Mouse (Mus musculus): ENCODE results near the gene Mybpc3. TPM values are rescaled to one million over a fixed set of nuclear protein-coding genes. Genes with fewer than 3 reads are reported as not detected.

The Mybpc3 gene
- polyA plus RNA-seq, 1 experiment from 2014 or later: 0.40 TPM

GRCm38 (mm10) chr2:91152885-91153377 lies 35.0 kb downstream of the Mybpc3 start:
- Histone ChIP-seq H3K4me3 (replicated peaks) (no peak overlapping the region), H3K9ac (no peak overlapping the region), H3K4me1 (no peaks in the 10 kb centered on the region), H3K27ac (replicated peaks) (no peak overlapping the region), H3K9me3 (replicated peaks) (no peaks in the 10 kb centered on the region), H3K36me3 (peaks cover 65% of the 10 kb centered on the region), H3K27me3 (no peaks in the 10 kb centered on the region), H3K4me2 (replicated peaks) (no peak overlapping the region)
- no peak for ATAC-seq (ENCODE audit: insufficient number of reproducible peaks, low FRiP score, low TSS enrichment, low read depth)
- 74% methylated on average over 3 of the region's 3 CpGs for WGBS

GRCm38 (mm10) chr2:91154091-91154490 lies 36.1 kb downstream of the Mybpc3 start:
- Histone ChIP-seq H3K27ac (replicated peaks) (no peak overlapping the region), H3K4me3 (replicated peaks) (no peak overlapping the region), H3K36me3 (peaks cover 70% of the 10 kb centered on the region), H3K4me2 (replicated peaks) (no peak overlapping the region), H3K9ac (no peak overlapping the region), H3K4me1 (no peaks in the 10 kb centered on the region), H3K27me3 (no peaks in the 10 kb centered on the region), H3K9me3 (replicated peaks) (no peaks in the 10 kb centered on the region)
- ATAC-seq (ENCODE audit: insufficient number of reproducible peaks, low FRiP score, low TSS enrichment, low read depth): no peak
- 92% methylated on average over 3 of the region's 3 CpGs for WGBS

- WGBS: 44% methylated on average over 6 of the region's 6 CpGs
- Histone ChIP-seq H3K4me3 (replicated peaks) (no peak overlapping the region), H3K27ac (replicated peaks) (no peak overlapping the region), H3K9ac (no peak overlapping the region), H3K4me1 (no peaks in the 10 kb centered on the region), H3K9me3 (replicated peaks) (no peaks in the 10 kb centered on the region), H3K27me3 (no peaks in the 10 kb centered on the region), H3K4me2 (replicated peaks) (no peak overlapping the region), H3K36me3 (peaks cover 76% of the 10 kb centered on the region)
- no peak for ATAC-seq (ENCODE audit: insufficient number of reproducible peaks, low FRiP score, low TSS enrichment, low read depth)
Observed at GRCm38 (mm10) chr2:91157002-91157752, 39.2 kb downstream of the Mybpc3 start.

GRCm38 (mm10) chr2:91160591-91160990 lies 42.6 kb downstream of the Mybpc3 start:
- no peak overlapping the region for H3K4me3 ChIP-seq (replicated peaks)
- 83% methylated on average over 6 of the region's 6 CpGs for WGBS
- no peak overlapping the region for H3K27ac ChIP-seq (replicated peaks)

GRCm38 (mm10) chr2:91162952-91163351 lies 45.0 kb downstream of the Mybpc3 start:
- no peaks in the 10 kb centered on the region for H3K9me3 ChIP-seq (replicated peaks)
- H3K4me2 ChIP-seq (replicated peaks): no peak overlapping the region
- no peak overlapping the region for H3K4me3 ChIP-seq (replicated peaks)
- no peak for ATAC-seq (ENCODE audit: insufficient number of reproducible peaks, low FRiP score, low TSS enrichment, low read depth)
- no peak overlapping the region for H3K9ac ChIP-seq
- H3K27ac ChIP-seq (replicated peaks): no peak overlapping the region
- H3K27me3 ChIP-seq: no peaks in the 10 kb centered on the region
- WGBS: 73% methylated on average over 4 of the region's 4 CpGs
- peaks cover 67% of the 10 kb centered on the region for H3K36me3 ChIP-seq
- H3K4me1 ChIP-seq: no peaks in the 10 kb centered on the region

More at GRCm38 (mm10) chr2:91160591-91160990, 42.6 kb downstream of the Mybpc3 start:
- H3K9me3 ChIP-seq (replicated peaks): no peaks in the 10 kb centered on the region
- H3K36me3 ChIP-seq: peaks cover 70% of the 10 kb centered on the region
- no peaks in the 10 kb centered on the region for H3K27me3 ChIP-seq
- H3K9ac ChIP-seq: no peak overlapping the region
- H3K4me2 ChIP-seq (replicated peaks): no peak overlapping the region
- H3K4me1 ChIP-seq: no peaks in the 10 kb centered on the region
- ATAC-seq (ENCODE audit: insufficient number of reproducible peaks, low FRiP score, low TSS enrichment, low read depth): no peak

- no peak overlapping the region for H3K9ac ChIP-seq
- no peak for ATAC-seq (ENCODE audit: insufficient number of reproducible peaks, low FRiP score, low TSS enrichment, low read depth)
- H3K4me2 ChIP-seq (replicated peaks): no peak overlapping the region
- no peak overlapping the region for H3K27ac ChIP-seq (replicated peaks)
- no peaks in the 10 kb centered on the region for H3K4me1 ChIP-seq
- peaks cover 63% of the 10 kb centered on the region for H3K36me3 ChIP-seq
- no peak overlapping the region for H3K4me3 ChIP-seq (replicated peaks)
- 81% methylated on average over 5 of the region's 5 CpGs for WGBS
- H3K27me3 ChIP-seq: no peaks in the 10 kb centered on the region
- no peaks in the 10 kb centered on the region for H3K9me3 ChIP-seq (replicated peaks)
Observed at GRCm38 (mm10) chr2:91163532-91163931, 45.6 kb downstream of the Mybpc3 start.

- Histone ChIP-seq H3K27me3 (no peaks in the 10 kb centered on the region), H3K9me3 (replicated peaks) (no peaks in the 10 kb centered on the region), H3K4me3 (replicated peaks) (no peak overlapping the region), H3K9ac (no peak overlapping the region), H3K27ac (replicated peaks) (no peak overlapping the region), H3K36me3 (peaks cover 59% of the 10 kb centered on the region), H3K4me1 (no peaks in the 10 kb centered on the region), H3K4me2 (replicated peaks) (no peak overlapping the region)
- no peak for ATAC-seq (ENCODE audit: insufficient number of reproducible peaks, low FRiP score, low TSS enrichment, low read depth)
- 90% methylated on average over 6 of the region's 6 CpGs for WGBS
Observed at GRCm38 (mm10) chr2:91164991-91165390, 47.0 kb downstream of the Mybpc3 start.

GRCm38 (mm10) chr2:91167629-91168028 lies 49.7 kb downstream of the Mybpc3 start:
- peaks cover 59% of the 10 kb centered on the region for H3K36me3 ChIP-seq
- H3K9ac ChIP-seq: no peak overlapping the region
- no peaks in the 10 kb centered on the region for H3K9me3 ChIP-seq (replicated peaks)
- ATAC-seq (ENCODE audit: insufficient number of reproducible peaks, low FRiP score, low TSS enrichment, low read depth): no peak
- no peak overlapping the region for H3K27ac ChIP-seq (replicated peaks)
- 60% methylated on average over 4 of the region's 4 CpGs for WGBS
- H3K4me3 ChIP-seq (replicated peaks): no peak overlapping the region
- no peak overlapping the region for H3K4me2 ChIP-seq (replicated peaks)
- H3K4me1 ChIP-seq: no peaks in the 10 kb centered on the region
- H3K27me3 ChIP-seq: no peaks in the 10 kb centered on the region

GRCm38 (mm10) chr2:91169587-91170322 lies 51.8 kb downstream of the Mybpc3 start:
- no peak overlapping the region for H3K9ac ChIP-seq
- peaks cover 66% of the 10 kb centered on the region for H3K36me3 ChIP-seq
- H3K27me3 ChIP-seq: no peaks in the 10 kb centered on the region
- H3K4me2 ChIP-seq (replicated peaks): no peak overlapping the region
- no peak overlapping the region for H3K27ac ChIP-seq (replicated peaks)
- H3K4me1 ChIP-seq: no peaks in the 10 kb centered on the region
- H3K4me3 ChIP-seq (replicated peaks): no peak overlapping the region
- no peaks in the 10 kb centered on the region for H3K9me3 ChIP-seq (replicated peaks)
- ATAC-seq (ENCODE audit: insufficient number of reproducible peaks, low FRiP score, low TSS enrichment, low read depth): no peak
- 79% methylated on average over 25 of the region's 25 CpGs for WGBS

GRCm38 (mm10) chr2:91175490-91175889 lies 57.5 kb downstream of the Mybpc3 start:
- Histone ChIP-seq H3K4me1 (no peaks in the 10 kb centered on the region), H3K4me3 (replicated peaks) (no peak overlapping the region), H3K27ac (replicated peaks) (no peak overlapping the region), H3K4me2 (replicated peaks) (no peak overlapping the region), H3K9me3 (replicated peaks) (no peaks in the 10 kb centered on the region), H3K36me3 (peaks cover 54% of the 10 kb centered on the region), H3K27me3 (no peaks in the 10 kb centered on the region), H3K9ac (no peak overlapping the region)
- 88% methylated on average over 4 of the region's 4 CpGs for WGBS
- no peak for ATAC-seq (ENCODE audit: insufficient number of reproducible peaks, low FRiP score, low TSS enrichment, low read depth)

GRCm38 (mm10) chr2:91176234-91176633 lies 58.3 kb downstream of the Mybpc3 start:
- Histone ChIP-seq H3K9me3 (replicated peaks) (no peaks in the 10 kb centered on the region), H3K27ac (replicated peaks) (no peak overlapping the region), H3K4me3 (replicated peaks) (no peak overlapping the region), H3K9ac (no peak overlapping the region), H3K4me2 (replicated peaks) (no peak overlapping the region), H3K36me3 (peaks cover 52% of the 10 kb centered on the region), H3K4me1 (0 out of 2 replicates have a peak, but pooled peaks cover 4% of the 10 kb centered on the region), H3K27me3 (no peaks in the 10 kb centered on the region)
- 67% methylated on average over 6 of the region's 6 CpGs for WGBS
- ATAC-seq (ENCODE audit: insufficient number of reproducible peaks, low FRiP score, low TSS enrichment, low read depth): no peak
